Mouse (Mus musculus) left cerebral cortex, adult 9 months (tissue): ENCODE data around the gene Asic2.

ENCODE experiments used
- DNase-seq, 2 experiments: peaks; one replicate each; pipeline ENCODE4 v3.0.0; 2022; ENCODE audit warnings: low spot score in 2 of 2

Gene Asic2

GRCm38 (mm10) chr11:81454921-81455320 lies 513.3 kb downstream of the Asic2 start:
- no peak for DNase-seq

DNA sequence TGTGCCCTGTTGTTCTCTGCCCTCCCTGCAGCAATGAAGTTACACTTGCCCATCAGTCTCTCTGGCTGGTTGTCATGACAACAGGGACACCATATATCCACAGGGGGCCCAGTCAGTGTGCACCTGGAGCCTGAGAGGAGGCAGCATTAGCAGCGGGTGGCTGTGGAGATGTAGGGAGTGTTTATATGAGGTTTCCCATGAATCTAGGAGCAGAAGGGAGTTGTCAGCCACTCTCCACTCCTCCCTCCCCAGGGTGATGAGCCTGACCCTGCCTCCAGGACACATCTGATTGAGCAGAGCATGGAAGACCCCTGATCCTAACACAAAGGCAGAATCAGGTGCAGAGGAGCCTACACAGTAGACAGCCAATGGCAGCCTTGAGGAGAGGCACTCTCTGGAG lies 514.1 kb downstream of the Asic2 start:
- no peak for DNase-seq

GRCm38 (mm10) chr11:81449271-81449705 lies 519.0 kb downstream of the Asic2 start:
- DNase-seq = peak; percentile 8 to 18

DNA sequence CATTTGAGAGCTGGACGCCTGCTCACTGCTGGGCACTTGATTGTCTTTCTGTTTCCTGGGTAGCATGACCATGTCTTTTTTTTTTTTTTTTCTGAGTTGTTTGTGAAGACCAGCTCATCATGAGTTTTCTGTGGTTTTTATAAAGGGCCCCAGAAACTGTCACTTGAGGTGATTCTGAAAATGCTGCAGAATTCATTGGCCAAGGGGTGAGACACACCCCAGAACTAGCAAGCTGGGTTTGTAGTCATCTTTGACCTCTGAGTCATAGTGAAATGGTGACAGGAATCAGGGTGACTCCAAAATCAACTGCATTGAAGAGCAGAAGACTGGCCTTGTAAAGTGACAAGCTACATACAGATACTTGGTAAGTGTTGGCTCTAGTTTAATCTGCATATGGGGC lies 521.9 kb downstream of the Asic2 start:
- DNase-seq = no peak

- DNase-seq = no peak
Observed at GRCm38 (mm10) chr11:81426857-81427256, 541.4 kb downstream of the Asic2 start.

GRCm38 (mm10) chr11:81419112-81419511 lies 549.1 kb downstream of the Asic2 start:
- DNase-seq = peak in 1 of 2 experiments; percentile 15

DNA sequence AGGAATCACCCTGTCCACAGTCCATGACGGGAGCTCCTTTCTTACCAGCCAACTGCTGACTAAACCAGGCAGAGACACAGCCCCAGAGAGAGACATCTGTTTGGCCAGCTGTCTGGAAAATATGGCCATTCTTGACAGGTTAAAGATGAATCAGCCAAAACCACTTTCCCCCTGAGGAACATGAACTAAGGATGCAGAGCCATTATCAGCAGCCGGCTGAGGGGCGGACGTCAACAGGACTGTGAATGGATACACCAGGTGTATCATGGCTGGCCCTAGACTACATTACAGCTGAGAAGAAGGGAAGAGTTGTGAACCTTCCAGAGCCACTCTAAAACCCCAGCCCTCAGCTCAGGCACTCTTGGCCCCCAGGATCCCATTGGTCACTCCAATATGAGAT lies 550.2 kb downstream of the Asic2 start:
- no peak for DNase-seq

- DNase-seq = no peak
Observed at GRCm38 (mm10) chr11:81416319-81416718, 551.9 kb downstream of the Asic2 start.

GRCm38 (mm10) chr11:81414596-81414995 lies 553.7 kb downstream of the Asic2 start:
- no peak for DNase-seq

DNA sequence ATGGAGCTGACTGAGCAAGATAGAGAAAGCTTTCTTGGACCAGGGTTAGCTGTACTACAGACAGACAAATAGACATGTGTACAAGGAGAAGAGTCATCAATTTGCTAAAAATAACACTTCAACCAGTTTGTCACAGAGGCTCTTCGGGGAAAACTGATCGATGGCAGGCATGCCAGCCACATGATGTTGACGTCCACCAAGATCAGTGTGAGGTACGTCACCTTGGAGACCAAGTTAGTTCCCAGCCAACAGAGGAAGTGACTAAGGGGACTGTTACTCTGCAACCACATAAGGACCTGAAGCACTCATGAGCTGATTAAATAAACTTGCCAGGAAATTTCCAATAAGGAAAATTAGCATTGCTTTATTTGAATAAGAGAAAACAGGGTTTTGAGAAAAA lies 557.0 kb downstream of the Asic2 start:
- DNase-seq = no peak

DNA sequence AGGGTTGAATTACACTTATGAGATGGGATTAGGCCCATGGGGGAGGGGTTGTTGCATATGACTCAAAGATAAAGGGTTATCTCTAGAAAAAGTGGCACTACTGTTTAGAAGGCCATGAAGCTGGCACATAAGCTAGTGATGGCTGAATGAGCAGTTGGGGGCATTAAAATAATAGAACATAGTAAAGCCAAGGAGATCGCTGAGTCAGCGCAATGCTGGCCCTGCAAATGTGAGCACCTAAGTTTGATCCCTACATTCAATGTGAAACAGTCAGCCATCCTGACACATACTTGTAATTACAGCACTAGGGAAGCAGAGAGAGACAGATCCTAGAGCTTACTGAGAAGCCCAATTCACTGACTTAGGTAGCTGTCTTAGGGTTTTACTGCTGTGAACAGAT lies 562.3 kb downstream of the Asic2 start:
- DNase-seq = no peak

DNA sequence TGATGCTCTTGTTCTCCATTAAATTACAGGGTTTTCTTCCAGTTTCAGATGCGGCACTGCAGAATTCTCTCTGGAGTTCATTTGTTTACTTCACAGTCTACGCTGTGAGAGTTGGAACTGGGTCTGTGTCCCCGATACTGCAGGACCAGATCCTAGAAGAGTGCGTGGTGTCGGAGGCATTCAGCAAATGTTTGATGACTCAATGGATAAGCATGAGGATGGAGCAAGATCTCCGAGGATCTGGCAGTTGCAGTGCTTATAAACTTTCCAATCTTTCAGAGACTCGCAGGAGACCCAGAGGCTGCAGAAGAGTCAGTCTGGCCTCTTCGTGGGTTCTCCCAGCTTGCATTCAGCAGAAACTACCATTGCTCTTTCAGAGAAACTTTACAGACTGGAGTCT lies 566.0 kb downstream of the Asic2 start:
- DNase-seq = no peak

DNA sequence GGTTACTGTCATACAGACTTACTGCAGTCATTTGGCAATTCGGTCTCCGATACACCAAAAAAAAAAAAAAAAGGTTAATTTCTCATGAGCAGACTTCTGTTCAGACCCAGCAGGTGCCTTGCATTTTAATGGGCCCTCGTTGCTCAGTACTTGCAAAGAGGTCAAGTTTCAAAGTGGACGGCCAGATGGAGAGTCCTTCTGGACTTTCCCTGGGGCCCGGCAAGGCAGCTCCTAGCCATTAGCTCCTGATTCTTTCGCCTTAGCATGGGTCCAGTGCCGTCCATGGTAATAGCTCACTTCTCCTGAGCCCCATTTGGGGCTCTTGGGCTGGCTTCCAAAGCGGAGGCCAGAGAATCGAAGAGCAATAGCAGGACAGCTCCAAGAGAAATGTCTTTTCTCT lies 575.4 kb downstream of the Asic2 start:
- DNase-seq = no peak

DNA sequence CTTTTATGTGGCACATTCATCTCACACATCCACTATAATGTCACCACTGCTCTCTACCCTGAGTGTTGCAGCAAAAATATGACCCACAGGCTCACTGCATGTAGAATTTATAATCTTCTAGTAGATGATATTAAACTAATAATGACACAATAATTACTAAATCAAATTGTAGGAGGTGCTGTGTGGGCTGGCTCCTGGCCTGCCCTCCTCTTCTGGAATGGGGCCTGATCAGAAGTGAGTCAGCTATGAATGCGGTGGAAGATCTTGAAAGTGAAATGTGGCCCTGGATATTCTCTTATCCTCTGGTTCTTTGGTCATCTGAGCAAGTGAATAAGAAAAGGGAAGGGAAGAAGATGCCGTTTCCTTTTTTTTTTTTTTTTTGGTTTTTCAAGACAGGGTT lies 582.1 kb downstream of the Asic2 start:
- DNase-seq = no peak

DNA sequence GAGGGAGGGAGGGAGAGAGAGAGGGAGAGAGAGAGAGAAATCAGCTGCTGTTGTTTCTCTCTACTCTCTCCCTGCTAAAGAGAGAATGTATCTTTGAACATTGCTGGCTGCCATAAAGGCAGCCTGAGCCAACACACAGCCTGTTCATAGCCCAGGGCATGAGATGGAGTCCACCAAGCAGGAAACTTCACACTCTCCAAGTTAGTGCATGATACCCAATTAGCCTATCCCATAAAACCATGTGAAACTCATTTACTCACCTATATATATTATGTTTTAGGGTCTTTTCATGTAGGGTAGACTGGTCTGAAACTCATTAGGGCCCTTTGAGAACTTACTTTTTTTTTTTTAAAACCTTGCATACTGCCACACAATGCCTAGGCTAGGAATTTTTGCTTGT lies 582.7 kb downstream of the Asic2 start:
- DNase-seq = no peak

GRCm38 (mm10) chr11:81374841-81375240 lies 593.4 kb downstream of the Asic2 start:
- DNase-seq = peak in 1 of 2 experiments; percentile 73

DNA sequence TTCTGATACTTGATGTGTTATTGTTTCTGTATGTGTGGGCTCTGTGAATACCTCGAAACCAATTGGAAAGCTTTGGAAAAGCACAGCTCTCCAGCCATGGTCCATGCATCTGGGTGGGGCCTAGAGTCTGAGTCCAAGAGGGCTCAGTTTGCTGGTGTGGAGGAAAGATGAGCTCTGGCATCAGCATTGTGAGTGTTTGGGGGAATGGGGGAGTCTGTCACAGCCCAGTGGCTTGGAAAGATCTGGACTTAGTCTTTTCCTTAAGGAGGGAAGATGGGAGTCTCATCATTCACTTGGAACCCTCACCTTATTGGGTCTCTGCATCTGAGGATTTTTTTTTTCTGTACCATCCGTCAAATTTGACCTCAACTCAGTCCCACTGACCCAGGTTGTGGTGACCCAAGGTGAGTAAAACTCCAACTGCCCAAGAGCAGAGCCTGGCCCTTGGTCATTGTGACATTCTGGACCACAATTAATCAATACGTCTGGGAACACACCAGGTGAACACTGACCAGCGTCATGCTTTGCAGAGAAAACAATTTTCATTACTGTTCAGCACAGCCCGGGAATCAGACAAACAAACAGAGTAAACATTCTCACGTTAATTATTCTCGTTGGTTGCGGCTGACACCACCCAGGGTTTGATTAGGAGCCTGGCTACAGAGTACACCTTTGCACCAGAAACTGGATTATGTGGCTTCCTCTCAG lies 594.1 kb downstream of the Asic2 start:
- DNase-seq = no peak

GRCm38 (mm10) chr11:81371545-81371944 lies 596.7 kb downstream of the Asic2 start:
- no peak for DNase-seq

DNA sequence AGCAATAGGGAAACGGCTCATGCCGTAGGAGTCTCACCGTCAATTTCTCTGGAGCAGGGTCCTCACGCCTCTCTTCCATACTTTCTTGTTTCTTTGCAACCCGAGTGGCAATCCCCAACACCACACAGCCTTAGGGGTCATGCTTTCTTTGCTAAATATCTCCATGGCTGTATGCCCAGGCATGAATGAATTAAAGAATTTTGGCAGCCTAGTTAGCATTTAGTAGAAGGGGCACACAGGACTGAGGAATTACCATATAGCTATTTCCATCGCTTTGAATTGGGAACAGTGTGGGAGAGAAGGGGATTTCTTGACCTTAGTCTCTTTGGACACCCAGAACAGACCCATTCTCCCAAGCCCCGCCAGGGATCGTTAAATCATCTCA lies 597.8 kb downstream of the Asic2 start:
- no peak for DNase-seq

DNA sequence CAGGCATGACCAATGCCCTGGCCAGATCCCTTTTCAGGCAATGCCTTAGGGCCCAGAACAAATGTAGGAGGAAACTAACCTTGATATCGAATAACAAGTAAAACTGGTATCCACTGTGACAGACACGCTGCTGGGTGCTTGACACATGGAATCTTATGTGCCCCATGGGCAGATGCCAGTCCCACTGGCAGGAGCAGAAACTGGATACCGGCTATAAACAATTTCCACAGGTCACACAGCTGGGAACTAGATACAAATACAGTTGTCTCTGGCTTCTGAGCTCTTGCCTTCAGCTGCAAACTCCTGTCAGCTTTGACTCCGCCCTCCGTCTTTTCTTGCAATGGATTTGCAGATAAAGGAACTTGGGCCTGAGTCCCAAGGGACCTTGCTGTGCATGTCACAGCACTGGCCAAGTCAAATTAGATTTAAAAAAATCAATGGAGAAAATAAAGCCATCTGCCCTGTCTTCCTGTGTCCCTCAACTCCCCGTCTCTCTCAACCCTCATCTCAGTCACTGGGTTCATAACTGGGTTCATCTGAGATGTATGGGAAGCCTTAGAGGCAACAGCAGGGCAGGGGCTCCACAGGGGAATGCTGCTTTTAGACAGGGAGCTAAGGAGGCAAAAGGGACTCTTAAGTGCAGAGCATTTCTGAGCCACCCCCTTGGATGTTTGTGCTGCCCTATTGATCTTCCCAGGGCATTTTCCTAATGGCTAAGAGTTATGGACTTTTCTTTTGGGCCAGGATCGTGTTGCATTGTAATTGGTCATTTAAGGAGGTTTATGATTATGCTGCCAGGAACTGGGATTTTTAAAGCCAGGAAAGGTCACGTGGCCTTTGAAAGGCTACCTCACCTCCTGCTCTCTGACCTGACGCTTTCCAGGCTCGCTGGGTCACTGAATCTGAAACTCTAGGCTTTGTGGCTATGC lies 598.5 kb downstream of the Asic2 start:
- DNase-seq = no peak

GRCm38 (mm10) chr11:81364442-81364841 lies 603.8 kb downstream of the Asic2 start:
- DNase-seq = no peak

GRCm38 (mm10) chr11:81362461-81362860 lies 605.8 kb downstream of the Asic2 start:
- no peak for DNase-seq

DNA sequence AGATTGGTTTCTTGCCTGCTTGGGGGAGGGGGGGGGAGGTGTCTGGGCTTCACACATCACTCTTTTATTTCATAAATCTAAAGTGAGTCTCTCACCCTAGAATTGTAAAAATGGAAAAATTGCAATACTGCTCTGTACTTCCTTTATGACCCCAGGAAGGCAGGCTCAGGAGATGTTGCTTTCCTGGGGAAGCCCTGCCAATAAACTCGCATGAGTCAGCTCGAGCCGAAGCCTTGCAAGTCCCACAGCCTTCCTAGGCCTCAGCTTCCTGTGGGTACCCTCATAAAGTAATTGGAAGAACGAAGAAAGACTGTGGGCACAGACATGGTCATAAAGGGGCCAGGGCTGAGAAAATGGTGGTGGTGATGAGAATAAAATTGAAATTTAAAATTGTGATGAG lies 607.2 kb downstream of the Asic2 start:
- DNase-seq = no peak
